In the genomic region with DNA sequence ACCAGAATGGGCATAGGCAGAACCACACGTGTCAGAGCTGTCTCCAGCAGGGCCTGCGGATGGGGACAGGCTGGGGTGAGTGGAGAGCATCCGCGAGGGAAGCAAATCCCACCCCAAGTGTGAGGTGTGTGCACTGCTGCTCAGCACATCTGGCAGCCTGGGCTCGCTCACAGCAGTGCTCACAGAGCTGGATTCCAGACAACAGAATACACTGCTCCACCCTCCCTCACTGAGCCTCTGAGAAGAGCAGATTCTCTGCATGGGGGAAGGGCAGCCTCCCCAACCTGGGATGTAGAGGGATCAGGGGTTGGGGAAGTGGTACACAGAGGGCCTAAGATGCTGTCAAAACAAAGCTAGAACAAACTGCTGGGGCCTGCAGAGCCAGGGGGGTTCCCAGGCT, we compare ENCODE assay signal across 29 mouse cellular contexts. TPM values are rescaled to one million over a fixed set of nuclear protein-coding genes. Genes with fewer than 3 reads are reported as not detected.
DNase-seq lines count a peak whose midpoint lies in the region; ATAC-seq and TF ChIP-seq lines count a peak whose summit lies in the region.
"Had no signal": no experiment of that assay in that cellular context is flagged by ENCODE, and none has a peak within 500 bp of the region (broad histone marks: within the 10 kb centered on the region; RNA-seq: fewer than 3 reads in every experiment).

No protein-coding gene starts in this region.

- TF ChIP-seq CTCF in E14TG2a.4 (conservative IDR thresholded peaks at IDR 0.05; ENCODE audit: low read length): no peak
- no peak for TF ChIP-seq CTCF in ES-Bruce4 (IDR thresholded peaks at IDR 0.05; ENCODE audit: low read depth, low read length)
- no peak for TF ChIP-seq CTCF in kidney, adult 2 months (conservative IDR thresholded peaks at IDR 0.05; ENCODE audit: insufficient read depth, insufficient read length, low read depth, low read length)

- no peak for TF ChIP-seq POLR2A in ES-Bruce4 (IDR thresholded peaks at IDR 0.05; ENCODE audit: insufficient read depth, low read length)
- TF ChIP-seq POLR2A in limb, embryonic 14.5 days (IDR thresholded peaks at IDR 0.05; ENCODE audit: borderline replicate concordance, extremely low read depth, insufficient read depth, insufficient read length): no peak
- TF ChIP-seq POLR2A in kidney, adult 2 months (IDR thresholded peaks at IDR 0.05; ENCODE audit: low read depth, low read length): no peak

- no peak overlapping the region for H3K9ac ChIP-seq in ES-Bruce4 (ENCODE audit: low read depth, poor library complexity, severe bottlenecking)
- no peak overlapping the region for H3K9ac ChIP-seq in embryonic facial prominence, embryonic 11.5 days (replicated peaks; ENCODE audit: low read length)
- no peak overlapping the region for H3K9ac ChIP-seq in limb, embryonic 14.5 days (ENCODE audit: low read depth, low read length, severe bottlenecking)
- H3K9ac ChIP-seq: heart, embryonic 15.5 days; hindbrain, embryonic 13.5 days; liver, postnatal 0 days; midbrain, embryonic 12.5 days; neural tube, embryonic 12.5 days; stomach, embryonic 15.5 days had no signal

- ATAC-seq in embryonic facial prominence, embryonic 11.5 days (replicated peaks; ENCODE audit: insufficient number of reproducible peaks, low FRiP score, low TSS enrichment, low read depth): peak; percentile 46; the same call in 1 of the 2 replicates
- peak; percentile 62 for ATAC-seq in limb, embryonic 14.5 days (ENCODE audit: low FRiP score, low read depth)
- ATAC-seq: forebrain, embryonic 16.5 days; liver, postnatal 0 days; lung, postnatal 0 days had no signal

- WGBS in embryonic facial prominence, embryonic 11.5 days: 33% methylated on average over 5 of the region's 5 CpGs
- 34% methylated on average over 5 of the region's 5 CpGs for WGBS in limb, embryonic 14.5 days
- WGBS in kidney, adult 2 months: 81% methylated on average over 5 of the region's 5 CpGs

- no peak overlapping the region for H3K4me2 ChIP-seq in embryonic facial prominence, embryonic 11.5 days (ENCODE audit: low read depth, low read length)
- no peak overlapping the region for H3K4me2 ChIP-seq in limb, embryonic 14.5 days (replicated peaks; ENCODE audit: low read depth, low read length, severe bottlenecking)
- H3K4me2 ChIP-seq: heart, embryonic 15.5 days; hindbrain, embryonic 13.5 days; liver, embryonic 11.5 days; midbrain, embryonic 12.5 days; neural tube, embryonic 12.5 days; stomach, embryonic 15.5 days had no signal

- H3K27me3 ChIP-seq in E14TG2a.4 (ENCODE audit: insufficient read depth, low read length): 0 out of 2 replicates have a peak, but pooled peaks cover 10% of the 10 kb centered on the region
- H3K27me3 ChIP-seq in ES-Bruce4 (ENCODE audit: control insufficient read depth, insufficient read depth, low read length, poor library complexity, severe bottlenecking): no peaks in the 10 kb centered on the region
- H3K27me3 ChIP-seq in embryonic facial prominence, embryonic 11.5 days (ENCODE audit: control insufficient read depth, insufficient read depth, low read length): no peaks in the 10 kb centered on the region
- H3K27me3 ChIP-seq in limb, embryonic 14.5 days (ENCODE audit: control insufficient read depth, insufficient read depth, low read length): no peaks in the 10 kb centered on the region
- H3K27me3 ChIP-seq in kidney, adult 2 months (replicated peaks; ENCODE audit: control insufficient read depth, insufficient read depth, low read length): no peaks in the 10 kb centered on the region
- H3K27me3 ChIP-seq: heart, embryonic 15.5 days; stomach, embryonic 15.5 days had no signal

- H3K9me3 ChIP-seq in E14TG2a.4 (ENCODE audit: low read length) (no peaks in the 10 kb centered on the region), ES-Bruce4 (replicated peaks; ENCODE audit: control insufficient read depth, insufficient read depth, low read length, poor library complexity, severe bottlenecking) (no peaks in the 10 kb centered on the region)
- no peaks in the 10 kb centered on the region for H3K9me3 ChIP-seq in embryonic facial prominence, embryonic 11.5 days (replicated peaks; ENCODE audit: control insufficient read depth, low read length)
- no peaks in the 10 kb centered on the region for H3K9me3 ChIP-seq in limb, embryonic 14.5 days (ENCODE audit: control insufficient read depth, low read length)
- H3K9me3 ChIP-seq: heart, embryonic 15.5 days; hindbrain, embryonic 13.5 days; midbrain, embryonic 12.5 days; neural tube, embryonic 12.5 days; stomach, embryonic 15.5 days had no signal

- DNase-seq in embryonic facial prominence, embryonic 11.5 days (ENCODE audit: low spot score): no peak
- peak; percentile 31 for DNase-seq in limb, embryonic 14.5 days (ENCODE audit: low spot score)
- no peak for DNase-seq in testis, postnatal 14 days (ENCODE audit: low spot score)
- no peak for DNase-seq in kidney, adult 2 months
- no peak for DNase-seq in right cerebral cortex, postnatal 14 days
- DNase-seq: adrenal gland, adult 8-10 months; cerebellum, adult 8-10 months; gastrocnemius, postnatal 36 days; heart, postnatal 36 days; kidney, adult 18-20 months; layer of hippocampus, adult 9-11 months; liver, postnatal 0 days; right cerebral cortex, postnatal 4 days; thymus, adult 2 months; thymus, postnatal 4 days had no signal

- H3K36me3 ChIP-seq in E14TG2a.4 (ENCODE audit: insufficient read depth, low read length): no peaks in the 10 kb centered on the region
- H3K36me3 ChIP-seq in ES-Bruce4 (ENCODE audit: control insufficient read depth, insufficient read depth, low read length, poor library complexity, severe bottlenecking): no peaks in the 10 kb centered on the region
- no peaks in the 10 kb centered on the region for H3K36me3 ChIP-seq in embryonic facial prominence, embryonic 11.5 days (replicated peaks; ENCODE audit: control insufficient read depth, insufficient read depth, low read depth, low read length)
- no peaks in the 10 kb centered on the region for H3K36me3 ChIP-seq in limb, embryonic 14.5 days (ENCODE audit: control insufficient read depth, insufficient read depth, low read length)
- no peaks in the 10 kb centered on the region for H3K36me3 ChIP-seq in kidney, adult 2 months (ENCODE audit: control insufficient read depth, insufficient read depth, low read length)
- H3K36me3 ChIP-seq: heart, embryonic 15.5 days; hindbrain, embryonic 13.5 days; midbrain, embryonic 12.5 days; neural tube, embryonic 12.5 days; stomach, embryonic 15.5 days had no signal

- peak; percentile 83 for TF ChIP-seq EP300 in ES-Bruce4 (IDR thresholded peaks at IDR 0.05; ENCODE audit: insufficient read depth, low read depth, low read length)

- H3K4me1 ChIP-seq in E14TG2a.4 (replicated peaks; ENCODE audit: low read depth, low read length) (peaks cover 87% of the 10 kb centered on the region), ES-Bruce4 (ENCODE audit: control insufficient read depth, insufficient read depth, low read length) (peaks cover 23% of the 10 kb centered on the region)
- no peaks in the 10 kb centered on the region; the same call in none of the 2 replicates for H3K4me1 ChIP-seq in embryonic facial prominence, embryonic 11.5 days (ENCODE audit: control insufficient read depth, insufficient read depth, low read length)
- peaks cover 13% of the 10 kb centered on the region; the same call in 1 of the 2 replicates for H3K4me1 ChIP-seq in limb, embryonic 14.5 days (ENCODE audit: control insufficient read depth, insufficient read depth, low read length)
- H3K4me1 ChIP-seq in kidney, adult 2 months (ENCODE audit: control insufficient read depth, insufficient read depth, low read length): no peaks in the 10 kb centered on the region
- H3K4me1 ChIP-seq: heart, embryonic 15.5 days had no signal

- H3K4me3 ChIP-seq in E14TG2a.4 (replicated peaks; ENCODE audit: low read length) (peak overlapping the region; percentile 48), ES-Bruce4 (ENCODE audit: low read depth, low read length) (peak overlapping the region; percentile 12; the same call in 1 of the 2 replicates)
- H3K4me3 ChIP-seq in embryonic facial prominence, embryonic 11.5 days (ENCODE audit: low read depth, low read length): no peak overlapping the region
- H3K4me3 ChIP-seq in limb, embryonic 14.5 days (replicated peaks; ENCODE audit: low read length): no peak overlapping the region
- H3K4me3 ChIP-seq in kidney, adult 2 months (ENCODE audit: insufficient read depth, low read depth, low read length): no peak overlapping the region
- H3K4me3 ChIP-seq: erythroblast, embryonic 14.5 days; heart, embryonic 15.5 days; hindbrain, embryonic 13.5 days; midbrain, embryonic 12.5 days; neural tube, embryonic 12.5 days; stomach, embryonic 15.5 days had no signal

- no peak overlapping the region for H3K27ac ChIP-seq in ES-Bruce4 (ENCODE audit: insufficient read depth, low read length)
- no peak overlapping the region for H3K27ac ChIP-seq in embryonic facial prominence, embryonic 11.5 days (replicated peaks; ENCODE audit: low read depth, low read length)
- no peak overlapping the region; the same call in 1 of the 2 replicates for H3K27ac ChIP-seq in limb, embryonic 14.5 days (replicated peaks; ENCODE audit: low read depth, low read length)
- H3K27ac ChIP-seq in kidney, adult 2 months (ENCODE audit: insufficient read depth, low read depth, low read length): no peak overlapping the region
- H3K27ac ChIP-seq: heart, embryonic 15.5 days; hindbrain, embryonic 13.5 days; kidney, postnatal 0 days; midbrain, embryonic 12.5 days; neural tube, embryonic 12.5 days; stomach, embryonic 15.5 days had no signal

RNA-seq across cellular contexts. Expression of a gene that starts 47.6 kb away (rescaled TPM):
- polyA plus RNA-seq in ES-Bruce4 (2011; ENCODE audit: insufficient read depth, insufficient read length, low read depth, missing spikeins): 0.56 and 1.8 TPM in 2 replicates
- polyA plus RNA-seq in embryonic facial prominence, embryonic 11.5 days (2014; fragmentation: Nextera tagmentation; extraction: Ambion mirVana): 0.56 and 0.88 TPM in 2 replicates
- polyA plus RNA-seq in limb, embryonic 14.5 days (2012; rRNA removed): 0.15 and 0.63 TPM in 2 replicates
- 0.17 TPM in 1 of 2 replicates, not detected in the other for polyA plus RNA-seq in limb, embryonic 14.5 days (2014; fragmentation: Nextera tagmentation; extraction: Ambion mirVana)
- polyA plus RNA-seq in kidney, adult 2 months (2012; rRNA removed): 62.8 and 79.7 TPM in 2 replicates
- polyA plus RNA-seq: C2C12; erythroblast, embryonic 14.5 days; heart, embryonic 15.5 days; hindbrain, embryonic 13.5 days; large intestine, adult 2 months; liver, postnatal 0 days; lung, postnatal 0 days; stomach, embryonic 15.5 days had no signal

Comparison
In these comparisons a context has a peak if more than half of its experiments do, and no peak if none do; other contexts are left out.
1. H3K4me3 ChIP-seq: peak in E14TG2a.4 (single experiment) and ES-Bruce4 (single experiment); none in embryonic facial prominence, embryonic 11.5 days (single experiment), limb, embryonic 14.5 days (single experiment) and kidney, adult 2 months (single experiment).
2. RNA of a gene that starts 47.6 kb away (polyA plus RNA-seq): 62.8 to 79.7 TPM in kidney, adult 2 months; 0.56 to 1.8 TPM in ES-Bruce4, 0.56 to 0.88 TPM in embryonic facial prominence, embryonic 11.5 days and 0.15 to 0.63 TPM in limb, embryonic 14.5 days; every median in the first group is over 10 times any median in the second.